Mouse (Mus musculus): ENCODE measurements around the gene Itgae.
A peak's percentile ranks its signal among the peaks of the same experiment; 100 is the strongest.

Itgae gene

GRCm38 (mm10) chr11:73148209-73148608 lies 57.8 kb downstream of the Itgae start:
- no peak for DNase-seq (ENCODE audit: low spot score)

- no peak for DNase-seq (ENCODE audit: low spot score)
These were observed 64.7 kb downstream of the Itgae start for GRCm38 (mm10) chr11:73155071-73155470.

- peak; percentile 45 for DNase-seq (ENCODE audit: low spot score)
These were observed 69.8 kb downstream of the Itgae start, which contains the start of gene P2rx5 for GRCm38 (mm10) chr11:73159957-73160810. Gene P2rx5 (plus strand): TSS chr11:73160421.

- no peak for DNase-seq (ENCODE audit: low spot score)
These were observed 70.4 kb downstream of the Itgae start for GRCm38 (mm10) chr11:73160811-73161200.

GRCm38 (mm10) chr11:73161616-73162015 lies 71.2 kb downstream of the Itgae start:
- no peak for DNase-seq (ENCODE audit: low spot score)

GRCm38 (mm10) chr11:73162284-73162683 lies 71.9 kb downstream of the Itgae start:
- no peak for DNase-seq (ENCODE audit: low spot score)

- no peak for DNase-seq (ENCODE audit: low spot score)
These were observed 77.7 kb downstream of the Itgae start for GRCm38 (mm10) chr11:73168071-73168470.

GRCm38 (mm10) chr11:73168576-73168975 lies 78.2 kb downstream of the Itgae start:
- no peak for DNase-seq (ENCODE audit: low spot score)

GRCm38 (mm10) chr11:73169231-73169630 lies 78.8 kb downstream of the Itgae start:
- peak; percentile 38 for DNase-seq (ENCODE audit: low spot score)

GRCm38 (mm10) chr11:73172186-73172585 lies 81.8 kb downstream of the Itgae start:
- no peak for DNase-seq (ENCODE audit: low spot score)

- peak; percentile 88 for DNase-seq (ENCODE audit: low spot score)
These were observed 85.2 kb downstream of the Itgae start for GRCm38 (mm10) chr11:73175612-73176011.

GRCm38 (mm10) chr11:73176186-73176585 lies 85.8 kb downstream of the Itgae start:
- DNase-seq (ENCODE audit: low spot score) = no peak

GRCm38 (mm10) chr11:73176608-73177508 lies 86.5 kb downstream of the Itgae start, which contains the start of the genes Emc6 and Tax1bp3:
Gene Emc6 (minus strand): TSS chr11:73177037.
Gene Tax1bp3 (plus strand): TSS chr11:73177083.
- DNase-seq (ENCODE audit: low spot score) = peak; percentile 96

- peak; percentile 86 for DNase-seq (ENCODE audit: low spot score)
These were observed 87.1 kb downstream of the Itgae start for GRCm38 (mm10) chr11:73177509-73177875.

GRCm38 (mm10) chr11:73177895-73178294 lies 87.5 kb downstream of the Itgae start:
- DNase-seq (ENCODE audit: low spot score) = no peak

GRCm38 (mm10) chr11:73185872-73186615 lies 95.7 kb downstream of the Itgae start:
- DNase-seq (ENCODE audit: low spot score) = no peak

GRCm38 (mm10) chr11:73187231-73187630 lies 96.8 kb downstream of the Itgae start:
- DNase-seq (ENCODE audit: low spot score) = no peak

- DNase-seq (ENCODE audit: low spot score) = no peak
These were observed 102.7 kb downstream of the Itgae start for GRCm38 (mm10) chr11:73193047-73193446.

- DNase-seq (ENCODE audit: low spot score) = no peak
These were observed 104.1 kb downstream of the Itgae start for GRCm38 (mm10) chr11:73194444-73194843.

Measured in yolk sac, embryonic 10.5 days (tissue).